Mouse (Mus musculus) thymus, adult 2 months (tissue): ENCODE data around the gene Jup.

Experiments
- CTCF ChIP-seq: fragments of 200-500 bp; IDR thresholded peaks from 2 replicates; pipeline ENCODE4 v1.5.1; 2012; ENCODE audit warnings: mild to moderate bottlenecking, control low read depth, low read length, moderate library complexity, borderline replicate concordance; ENCODE audit not compliant: control insufficient read depth, poor library complexity, insufficient read depth; ENCODE audit errors: extremely low read depth
- POLR2A ChIP-seq: fragments of 200-500 bp; IDR thresholded peaks from 2 replicates; pipeline ENCODE4 v1.6.1; 2012; ENCODE audit warnings: mild to moderate bottlenecking, low read length, control low read depth, moderate library complexity; ENCODE audit not compliant: control insufficient read depth, poor library complexity, insufficient read depth; ENCODE audit errors: extremely low read depth

GRCm38 (mm10) chr11:100399727-100400538 is 2.4 kb upstream of the Jup start:
- TF ChIP-seq CTCF (no peak), POLR2A (no peak)
